Mouse (Mus musculus): ENCODE data around the gene Wipf2. TPM values are rescaled to one million over a fixed set of nuclear protein-coding genes. Genes with fewer than 3 reads are reported as not detected.
A peak's percentile ranks its signal among the peaks of the same experiment; 100 is the strongest.
"Not testable (repeated sequence)": the region's sequence is repeated elsewhere in the genome, so short reads cannot be mapped to it uniquely, and the experiment has no call there.

Wipf2 gene
- total RNA-seq, 2 experiments from 2014 or later, result 20.0 to 22.2 TPM

DNA sequence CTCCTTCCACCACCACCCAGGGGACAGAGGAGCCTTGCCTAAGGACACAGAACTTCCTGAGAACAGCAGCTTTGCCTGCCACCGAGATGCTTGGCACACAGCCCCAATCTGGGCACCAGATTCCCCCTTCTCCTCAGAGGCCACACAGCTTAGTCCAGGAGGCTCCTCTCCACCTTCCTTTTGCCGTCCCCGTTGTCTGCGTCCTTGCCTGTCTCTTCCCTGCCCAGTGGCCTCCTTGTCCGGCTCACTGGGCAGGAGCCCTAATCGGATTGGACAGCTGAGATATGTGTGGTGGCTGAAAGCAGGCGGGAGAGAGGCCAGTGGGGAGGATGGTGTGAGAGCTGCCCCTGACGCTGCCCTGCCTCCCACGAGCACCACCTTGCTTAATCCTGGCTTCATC, 66.1 kb downstream of the Wipf2 start:
- peak in 1 of 2 experiments; percentile 34 for DNase-seq (ENCODE audit: low spot score in 2 of 2)

DNA sequence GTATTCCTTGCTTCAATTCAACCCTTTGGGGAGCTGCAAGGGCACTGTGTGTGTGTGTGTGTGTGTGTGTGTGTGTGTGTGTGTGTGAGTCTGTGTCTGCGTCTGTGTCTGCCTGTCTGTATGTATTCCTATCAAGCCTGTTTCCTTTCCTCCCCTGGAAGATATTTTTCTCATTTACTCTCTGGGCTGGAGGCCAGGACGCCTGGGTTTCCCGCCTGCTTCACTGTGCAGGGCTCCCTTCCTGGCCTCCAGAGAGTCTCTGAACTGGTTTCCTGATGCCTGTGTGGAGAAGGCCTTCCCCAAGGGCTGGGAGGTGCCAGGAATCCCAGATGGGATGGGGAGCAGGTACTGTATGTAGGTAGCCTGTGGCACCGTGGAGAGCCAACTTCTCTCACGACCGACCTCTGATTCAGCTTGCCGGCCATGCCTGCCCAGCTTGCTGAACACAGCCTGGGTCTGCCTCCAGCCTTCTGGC, 66.7 kb downstream of the Wipf2 start:
- DNase-seq (ENCODE audit: low spot score in 2 of 2), result peak in 1 of 2 experiments; percentile 24

DNA sequence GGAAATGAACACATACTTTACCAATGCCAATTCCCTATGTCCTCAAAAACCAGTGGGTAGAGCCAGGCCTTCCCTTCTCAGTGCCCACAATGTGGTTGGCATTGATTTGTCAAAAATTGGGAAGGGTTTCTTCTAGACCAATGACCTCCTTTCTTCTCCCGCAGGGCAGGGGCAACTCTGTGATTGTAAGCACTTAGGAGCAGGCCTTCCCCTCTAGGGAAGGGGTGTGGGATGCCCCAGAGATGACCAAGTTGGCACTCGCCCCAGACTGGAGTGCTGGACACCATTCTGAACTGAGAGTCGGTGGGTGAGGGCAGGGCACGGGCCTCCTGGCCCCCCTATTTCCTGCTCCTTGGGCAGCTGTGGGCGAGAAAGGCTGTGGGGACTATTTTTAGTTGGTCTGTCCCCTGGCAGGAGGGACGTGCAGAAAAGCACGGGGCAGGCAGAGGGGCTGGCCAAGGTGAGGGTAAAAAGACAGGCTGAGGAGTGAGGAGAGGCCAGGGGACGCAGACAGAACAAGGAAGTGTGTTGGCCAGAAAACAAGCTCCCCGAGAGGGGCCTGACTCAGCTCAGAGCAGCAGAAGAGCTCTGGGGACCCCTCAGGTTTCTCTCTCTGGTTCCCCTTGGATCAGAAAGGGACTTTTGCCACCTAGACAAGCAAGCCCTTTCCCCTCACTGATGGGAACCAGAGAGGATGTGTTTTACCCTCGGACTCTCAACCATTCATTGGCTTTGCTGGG, 67.5 kb downstream of the Wipf2 start:
- peak in 1 of 2 experiments; percentile 9 for DNase-seq (ENCODE audit: low spot score in 2 of 2)

DNA sequence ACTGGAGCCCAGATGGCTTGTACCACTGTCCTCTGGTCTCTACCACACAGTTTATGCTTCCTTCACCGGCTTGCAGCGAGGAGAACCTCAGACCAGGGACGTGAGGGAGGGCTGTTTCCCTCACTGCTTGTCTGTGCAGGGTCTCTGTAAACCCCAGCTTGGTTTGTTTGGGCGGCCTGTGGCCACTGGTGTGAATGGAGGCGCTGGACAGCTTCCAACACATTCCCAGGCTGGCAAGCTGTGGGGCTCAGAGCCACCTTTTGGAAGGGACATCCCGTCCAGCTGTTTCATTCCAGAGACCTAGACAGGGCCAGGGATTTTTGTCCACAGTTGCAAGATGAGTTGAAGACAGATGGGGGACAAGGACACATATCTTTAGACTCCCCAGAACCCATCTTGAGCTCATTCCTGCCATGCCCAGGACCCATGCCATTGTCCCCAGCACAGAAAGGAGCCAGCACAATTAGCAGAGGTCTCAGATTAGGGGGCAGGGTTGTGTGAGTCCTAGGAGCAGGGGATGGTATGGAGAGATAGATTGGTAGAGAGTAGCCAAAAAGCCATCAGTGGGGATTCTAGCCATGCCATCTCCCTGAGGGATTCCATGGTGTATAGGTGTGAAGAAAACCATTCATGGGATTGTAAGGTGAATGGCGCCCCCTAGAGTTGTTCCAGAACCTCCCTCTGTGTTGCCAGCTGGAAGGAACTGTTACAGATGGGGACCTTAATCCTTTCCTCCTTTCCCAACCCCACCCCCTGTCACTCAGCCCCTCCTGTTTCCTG, 68.3 kb downstream of the Wipf2 start:
- no peak for DNase-seq (ENCODE audit: low spot score in 2 of 2)

DNA sequence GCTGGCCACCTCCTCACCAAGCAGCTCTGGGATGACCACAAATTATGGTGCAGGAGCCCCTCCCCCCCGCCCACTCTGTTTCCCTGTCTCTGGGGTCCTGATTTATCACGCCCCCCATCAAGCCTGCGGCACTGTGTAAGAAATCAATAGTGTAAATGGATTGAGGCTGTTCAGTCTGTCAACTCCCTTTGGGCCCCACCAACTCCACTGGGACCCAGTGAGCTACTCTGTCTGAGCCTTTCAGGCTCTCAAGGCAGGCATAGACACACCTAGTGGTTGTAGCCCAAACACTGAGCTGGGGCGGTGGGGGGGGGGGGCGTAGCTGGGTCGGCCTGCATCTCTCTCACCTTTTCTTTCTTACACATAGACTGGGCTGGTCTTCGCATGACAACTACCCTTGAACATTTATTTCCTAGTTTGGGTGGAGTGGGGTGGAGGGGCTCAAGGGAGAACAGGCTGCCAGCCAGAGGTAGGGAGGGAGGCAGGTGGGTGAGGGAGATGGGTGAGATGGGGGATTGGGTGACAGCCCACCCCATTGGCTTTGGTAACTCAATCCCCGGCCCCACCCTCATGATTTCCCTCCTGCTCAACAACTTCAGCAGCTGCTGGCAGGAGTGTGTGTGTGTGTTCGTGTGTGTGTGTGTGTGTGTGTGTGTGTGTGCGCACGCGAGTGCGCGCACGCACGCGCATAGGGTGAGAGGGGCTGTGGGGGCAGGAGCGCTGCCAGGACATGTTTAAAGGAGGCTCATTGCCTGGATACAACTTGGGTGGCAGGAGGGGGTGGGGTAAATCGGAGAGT, 69.1 kb downstream of the Wipf2 start:
- DNase-seq (ENCODE audit: low spot score in 2 of 2), result peak in 1 of 2 experiments; percentile 29

DNA sequence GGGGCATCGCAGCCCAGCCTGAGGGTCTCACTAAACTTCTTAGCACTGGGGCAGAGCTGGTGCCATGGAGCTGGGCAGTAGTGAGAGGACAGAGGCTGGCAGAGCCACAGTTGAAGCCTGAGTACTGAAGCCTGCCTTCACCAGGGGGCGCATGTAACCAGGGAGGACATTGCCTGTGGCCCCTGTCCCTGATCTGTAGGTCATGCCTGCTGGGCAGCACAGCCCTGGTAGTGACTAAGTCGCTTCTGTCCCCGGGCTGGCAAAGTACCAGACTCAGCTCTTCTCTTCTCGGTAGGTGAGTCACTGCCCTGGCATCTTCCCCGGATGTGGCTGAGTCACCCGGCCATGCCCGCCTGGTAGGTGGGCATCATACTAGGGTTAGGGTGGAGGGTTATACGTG, 69.7 kb downstream of the Wipf2 start:
- DNase-seq (ENCODE audit: low spot score in 2 of 2), result peak; percentile 80 to 91

DNA sequence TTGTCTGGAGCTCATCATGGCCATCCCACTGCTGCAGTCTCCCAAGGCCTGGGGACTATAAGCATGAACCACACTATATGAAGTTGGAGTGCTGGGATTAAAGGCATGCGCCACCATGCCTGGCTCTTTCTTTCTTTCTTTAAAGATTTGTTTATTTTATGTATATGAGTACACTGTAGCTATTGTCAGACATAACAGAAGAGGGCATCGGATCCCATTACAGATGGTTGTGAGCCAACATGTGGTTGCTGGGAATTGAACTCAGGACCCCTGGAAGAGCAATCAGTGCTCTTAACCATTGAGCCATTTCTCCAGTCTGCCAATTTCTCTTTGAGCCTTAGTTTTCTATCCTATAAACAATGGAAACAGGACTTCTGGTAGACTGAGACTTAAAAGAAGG, 70.4 kb downstream of the Wipf2 start:
- DNase-seq (ENCODE audit: low spot score in 2 of 2), result not testable (repeated sequence)

DNA sequence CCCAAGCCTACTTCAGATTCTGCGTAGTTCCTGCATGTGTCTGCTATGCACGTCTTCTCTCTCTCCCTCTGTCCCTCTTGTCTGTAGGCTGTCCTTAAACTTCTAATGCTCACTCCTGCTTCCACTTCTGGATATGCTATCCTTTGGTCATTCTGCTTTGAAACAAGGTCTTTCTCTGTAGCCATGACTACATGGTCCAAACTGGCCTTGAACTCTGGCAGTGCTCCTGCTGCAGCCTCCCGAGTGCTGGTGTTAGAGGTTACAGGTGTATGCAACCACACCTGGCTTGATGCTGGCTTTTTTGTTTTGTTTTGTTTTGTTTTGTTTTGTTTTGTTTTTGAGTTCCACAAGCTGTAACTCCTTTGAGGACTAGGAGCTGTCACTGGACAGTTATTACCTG, 70.9 kb downstream of the Wipf2 start:
- peak; percentile 4 to 15 for DNase-seq (ENCODE audit: low spot score in 2 of 2)

DNA sequence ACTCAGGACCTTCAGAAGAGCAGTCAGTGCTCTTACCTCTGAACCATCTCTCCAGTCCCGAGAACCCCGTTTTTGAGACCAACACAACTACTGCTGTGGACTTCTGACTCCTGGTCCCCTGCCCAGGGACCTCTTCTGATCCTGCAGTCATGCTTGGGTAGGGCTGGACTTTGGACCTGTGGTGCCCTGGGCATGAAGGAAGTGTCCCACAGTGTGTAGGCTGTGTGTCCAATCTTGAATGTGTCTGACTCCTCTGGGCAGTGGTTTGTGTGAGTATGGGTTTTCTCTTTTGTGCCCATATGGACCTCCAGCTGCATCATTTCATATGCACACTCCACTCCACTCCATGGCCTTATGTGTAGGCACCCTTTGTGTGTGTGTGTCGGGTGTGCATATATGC, 71.7 kb downstream of the Wipf2 start:
- peak; percentile 4 to 26 for DNase-seq (ENCODE audit: low spot score in 2 of 2)

DNA sequence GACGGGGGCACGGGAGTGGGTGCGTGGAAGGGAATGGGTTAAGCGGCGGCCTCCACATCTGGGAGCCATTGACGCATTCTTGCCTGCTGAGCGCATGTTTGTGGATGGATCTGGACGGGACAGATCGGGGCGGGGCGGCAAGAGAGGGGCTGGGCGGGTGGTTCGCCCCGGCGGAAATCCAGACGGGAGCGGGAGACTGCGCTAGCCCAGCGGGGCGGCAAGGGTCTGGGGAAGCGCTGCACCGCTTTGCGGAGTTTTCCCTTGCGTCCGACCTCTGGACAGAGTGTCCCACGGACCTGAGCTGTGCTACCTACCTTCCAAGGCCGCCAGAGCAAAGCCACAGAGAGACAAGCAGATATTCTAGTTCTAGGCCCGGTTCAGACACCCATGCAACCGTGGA, 72.7 kb downstream of the Wipf2 start:
- peak; percentile 70 to 71 for DNase-seq (ENCODE audit: low spot score in 2 of 2)

DNA sequence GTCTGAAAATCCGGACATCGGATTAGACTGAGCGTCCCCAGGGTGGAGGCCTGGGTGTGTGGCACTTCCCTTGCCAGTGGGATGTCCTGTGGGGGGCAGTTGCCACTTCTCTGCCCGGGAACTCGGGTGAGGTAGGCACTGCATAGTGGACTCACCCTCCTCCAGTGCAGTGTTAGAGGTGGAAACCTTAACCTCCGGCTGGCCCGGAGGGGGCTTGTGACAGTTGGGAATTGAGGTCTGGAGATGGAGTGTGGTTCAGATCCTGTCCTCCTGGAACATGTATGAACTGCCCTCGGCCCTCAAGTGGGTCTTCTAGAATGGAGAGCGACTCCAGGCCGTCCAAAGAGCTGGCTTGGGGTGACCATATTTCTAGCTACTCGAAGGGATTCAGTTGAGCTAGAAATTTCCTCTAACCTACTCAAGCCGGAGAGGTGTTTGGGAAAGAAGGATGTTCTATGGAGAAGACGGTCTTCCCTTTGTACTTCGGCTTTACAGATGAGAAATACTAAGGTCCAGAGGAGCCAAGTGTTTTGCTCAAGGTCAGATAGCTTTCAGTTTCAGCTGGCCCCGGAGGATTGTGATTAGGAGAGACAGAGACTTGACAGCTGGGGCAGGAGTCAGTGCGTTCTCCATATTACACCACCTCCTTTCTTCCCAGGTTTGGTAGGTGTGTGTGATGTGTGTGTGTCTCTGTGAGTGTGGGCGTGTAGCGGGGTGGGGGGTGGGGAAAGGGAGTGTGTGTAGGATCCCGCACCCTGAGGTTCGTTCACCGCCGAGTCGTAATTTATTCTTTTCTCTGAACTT, 73.4 kb downstream of the Wipf2 start:
- DNase-seq (ENCODE audit: low spot score in 2 of 2), result peak in 1 of 2 experiments; percentile 21

DNA sequence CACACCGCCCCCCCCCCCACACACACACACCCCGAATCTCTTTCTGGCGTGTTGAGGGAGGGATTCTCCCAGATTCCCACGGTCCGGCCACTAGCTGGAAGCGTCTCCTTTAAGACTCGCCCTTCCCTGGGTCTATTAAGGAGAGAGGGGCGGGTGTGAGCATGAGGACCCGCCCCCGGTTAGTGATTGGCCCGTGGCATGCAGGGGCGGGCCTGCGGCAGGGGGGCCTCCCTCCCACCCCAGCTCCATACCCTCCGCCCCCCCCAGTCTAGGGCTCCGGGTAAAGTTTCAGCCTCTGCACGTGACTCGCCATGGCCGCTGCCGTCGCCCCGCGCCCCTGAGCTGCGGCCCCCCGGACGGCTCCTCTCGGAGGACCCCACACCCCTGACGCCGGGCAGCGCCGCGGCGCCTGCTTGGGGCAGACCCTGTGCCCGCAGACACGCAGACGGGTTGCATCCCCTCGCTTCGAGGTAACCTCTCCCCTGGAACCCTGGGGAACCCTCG, 74.0 kb downstream of the Wipf2 start:
- DNase-seq (ENCODE audit: low spot score in 2 of 2), result peak; percentile 82 to 84

DNA sequence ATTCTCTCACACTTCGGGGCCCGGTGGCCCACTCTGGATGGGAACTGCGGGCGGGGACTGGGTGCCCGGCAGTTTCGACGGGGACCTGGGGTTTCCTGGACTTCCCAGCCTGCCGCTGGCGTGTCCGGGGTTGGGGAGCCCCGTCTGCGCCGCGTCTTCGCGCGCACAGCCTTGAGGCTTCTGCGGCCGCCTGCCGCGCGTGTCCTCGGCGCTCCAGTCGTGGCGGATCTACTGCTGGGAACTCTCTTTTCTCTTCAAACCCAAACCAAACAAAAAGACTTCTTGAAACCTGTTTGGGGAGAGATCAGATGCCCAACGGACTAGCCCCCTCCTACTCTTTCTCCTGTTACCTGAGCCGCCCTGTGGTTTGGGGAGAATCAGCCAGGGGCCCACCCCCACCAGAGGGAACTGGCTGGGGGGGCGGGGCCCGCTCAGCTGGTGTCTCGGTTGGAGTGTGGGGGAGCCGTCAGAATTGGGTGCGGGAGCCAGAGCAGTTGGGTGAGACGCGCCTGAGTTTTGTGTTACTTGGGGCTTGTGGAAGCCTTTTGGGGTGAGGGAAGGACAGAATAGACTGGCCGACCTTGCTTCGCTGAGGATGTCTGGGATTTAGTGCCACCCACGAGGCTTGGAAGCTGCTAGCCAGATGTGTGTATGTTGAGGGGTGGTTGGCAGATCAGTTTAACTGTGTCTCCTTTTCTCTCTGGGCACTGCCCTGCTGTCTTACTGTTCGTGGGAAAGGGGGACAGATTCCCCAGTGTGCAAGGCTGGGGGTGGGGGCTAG, 74.7 kb downstream of the Wipf2 start:
- DNase-seq (ENCODE audit: low spot score in 2 of 2), result peak; percentile 61 to 67

DNA sequence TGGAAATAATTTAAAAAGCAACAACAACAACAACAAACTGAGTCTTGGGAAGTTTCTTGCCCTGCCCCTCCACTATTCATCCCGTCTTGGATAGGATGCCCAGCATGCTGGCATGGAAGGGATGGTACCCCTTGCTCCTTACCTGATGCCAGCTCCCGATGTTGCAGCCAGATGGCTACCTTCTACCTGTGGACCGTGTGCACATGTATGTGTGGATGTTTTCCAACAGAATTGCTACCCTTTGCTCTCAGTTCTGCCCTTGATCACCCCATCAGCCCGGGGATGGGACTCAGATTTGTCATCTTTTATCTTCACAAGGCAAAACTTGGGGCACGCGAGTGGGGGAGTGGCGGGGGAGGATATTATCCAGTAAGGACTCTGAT, 75.3 kb downstream of the Wipf2 start:
- DNase-seq (ENCODE audit: low spot score in 2 of 2), result peak in 1 of 2 experiments; percentile 8

DNA sequence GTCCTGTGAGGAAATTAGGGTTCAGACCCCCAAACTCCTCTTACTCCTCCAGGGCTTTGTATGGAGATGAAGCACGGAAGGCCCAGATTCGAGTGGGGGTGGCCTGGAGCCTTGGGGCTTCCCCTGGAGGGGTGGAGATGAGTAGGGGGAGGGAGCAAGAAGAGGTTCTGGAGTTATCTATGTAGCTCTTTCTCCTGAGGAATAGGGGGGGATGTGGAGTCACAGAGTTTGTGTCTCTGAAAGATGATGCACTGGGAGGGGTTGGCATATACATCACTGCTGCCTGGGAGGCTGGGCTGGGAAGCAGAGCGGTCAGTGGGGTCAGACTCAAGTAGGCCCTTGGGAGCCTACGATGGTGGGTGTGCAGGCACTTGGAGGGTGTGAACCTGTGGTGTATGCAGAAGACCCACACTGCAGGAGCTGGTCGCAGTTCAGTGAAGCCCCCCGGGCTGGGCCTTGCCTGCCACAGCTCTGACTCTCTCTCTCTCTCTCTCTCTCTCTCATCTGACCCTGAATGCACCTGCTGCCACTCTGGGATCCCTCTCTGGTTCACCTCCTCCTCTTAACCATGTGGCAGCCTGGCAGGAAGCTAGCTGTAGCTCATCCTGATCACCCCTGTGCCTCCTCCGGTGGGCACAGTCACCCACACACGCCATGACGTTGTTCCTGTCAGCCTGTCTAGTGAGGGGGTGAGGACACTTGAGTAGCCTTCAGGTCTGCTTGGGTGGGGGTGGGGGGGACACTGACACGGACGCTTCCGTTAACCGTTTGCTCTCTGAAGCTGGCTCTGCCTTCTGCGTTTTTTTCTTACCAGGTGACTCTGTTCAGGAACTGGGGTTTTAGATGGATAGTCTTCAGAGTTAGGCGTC, 75.9 kb downstream of the Wipf2 start:
- peak in 1 of 2 experiments; percentile 6 for DNase-seq (ENCODE audit: low spot score in 2 of 2)

DNA sequence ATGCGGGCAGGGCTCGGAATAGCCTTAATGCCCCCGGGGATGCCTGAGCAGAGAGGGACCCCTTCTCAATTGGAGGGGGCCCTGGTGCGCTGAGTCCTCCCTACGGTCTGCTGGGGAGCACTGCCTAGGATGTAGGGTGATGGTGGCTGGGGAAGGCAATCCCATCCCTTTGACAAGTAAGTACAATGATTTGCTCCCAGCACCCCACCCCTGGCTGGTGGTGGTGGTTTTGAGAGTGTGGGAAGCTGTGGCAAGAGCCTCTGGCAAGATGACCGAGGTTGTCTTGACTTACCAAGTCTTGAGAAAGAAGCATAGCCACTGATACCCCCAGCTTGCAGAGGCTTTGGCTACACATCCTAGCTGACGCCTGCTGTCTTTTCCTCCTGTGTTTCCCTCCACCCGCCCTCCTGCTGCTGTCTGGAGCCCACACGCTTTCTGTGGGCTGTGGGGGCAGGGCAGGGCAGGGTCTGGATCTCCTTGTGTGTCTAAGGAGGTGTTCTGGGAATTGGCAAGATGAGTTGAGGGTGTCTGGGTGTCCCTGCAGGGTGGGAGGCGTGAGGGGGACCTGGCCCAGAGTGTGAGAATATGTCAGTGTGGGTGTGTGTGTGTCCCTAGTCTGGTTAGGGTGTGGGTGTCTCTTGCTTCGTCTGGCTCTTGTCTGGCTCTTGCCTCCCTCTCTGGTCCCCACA, 76.7 kb downstream of the Wipf2 start:
- DNase-seq (ENCODE audit: low spot score in 2 of 2), result peak in 1 of 2 experiments; percentile 6

DNA sequence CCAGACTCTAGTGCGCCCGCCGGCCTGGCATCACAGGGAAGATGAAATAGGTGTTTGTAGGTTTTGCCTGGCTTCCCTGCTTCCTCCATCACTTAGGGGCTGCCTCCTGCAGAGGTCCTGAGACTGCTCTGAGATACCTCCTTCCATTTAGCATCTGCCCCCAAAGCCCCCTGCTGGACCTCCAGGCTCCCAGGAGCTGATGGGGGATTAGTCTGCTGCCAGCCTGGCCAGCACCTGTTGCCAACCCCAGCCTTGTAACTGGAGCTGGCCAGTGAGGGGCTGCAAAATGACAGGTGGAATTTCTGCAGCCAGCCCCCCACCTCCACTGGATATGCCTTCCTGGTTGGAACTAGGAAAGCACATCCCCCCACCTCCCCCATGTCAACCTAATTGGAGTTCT, 77.3 kb downstream of the Wipf2 start:
- DNase-seq (ENCODE audit: low spot score in 2 of 2), result no peak

DNA sequence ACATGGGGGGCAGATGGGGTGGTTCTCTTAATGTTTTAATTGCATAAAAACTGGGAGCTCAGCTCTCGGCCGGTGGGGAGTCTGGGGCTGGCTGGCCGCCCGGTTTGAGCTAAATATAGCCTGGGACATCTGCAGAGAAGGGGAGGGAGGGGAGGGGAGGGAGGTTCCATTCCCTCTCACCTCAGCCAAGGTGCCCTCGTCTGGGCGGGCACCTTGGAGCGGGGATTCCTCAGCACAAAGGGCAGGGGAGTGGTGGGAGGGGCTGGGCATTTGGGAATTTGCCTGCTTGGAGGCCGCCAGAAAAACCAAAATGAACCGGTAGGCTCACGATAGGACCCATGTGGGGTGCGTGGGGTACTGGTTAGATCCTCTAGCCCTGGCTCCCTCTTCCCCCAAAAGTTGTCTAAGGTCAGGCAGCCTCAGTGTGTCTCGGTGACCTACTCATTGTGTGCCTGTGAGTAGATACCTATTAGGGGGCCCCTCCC, 77.9 kb downstream of the Wipf2 start:
- DNase-seq (ENCODE audit: low spot score in 2 of 2), result peak in 1 of 2 experiments; percentile 57
